Mouse (Mus musculus): ENCODE data around the gene Spata25. TPM values are rescaled to one million over a fixed set of nuclear protein-coding genes. Genes with fewer than 3 reads are reported as not detected.
"Not testable (repeated sequence)": the region's sequence is repeated elsewhere in the genome, so short reads cannot be mapped to it uniquely, and the experiment has no call there.

The Spata25 gene
- polyA plus RNA-seq (2014; fragmentation: Nextera tagmentation; extraction: Ambion mirVana) = not detected in 2 replicates

DNA sequence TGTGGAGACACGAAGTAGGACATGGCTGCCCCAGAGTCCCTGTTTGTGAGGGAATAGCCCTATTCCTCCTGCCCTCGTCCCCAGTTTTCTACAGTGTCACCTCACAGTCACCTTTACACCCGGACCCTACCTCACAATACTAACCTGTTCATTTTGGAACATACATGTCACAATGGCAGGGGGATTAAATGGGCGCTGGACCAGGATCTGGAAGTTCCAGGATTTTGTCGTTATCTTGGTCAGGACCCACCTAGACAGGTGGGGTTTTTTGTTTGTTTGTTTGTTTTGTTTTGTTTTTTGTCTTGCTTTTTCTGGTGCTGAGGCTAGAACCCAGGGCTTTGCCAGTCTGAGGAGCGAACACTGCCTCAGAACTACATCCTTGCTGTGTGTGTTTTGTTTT lies at the start of gene Spata25:
Gene Spata25, minus strand, starts transcription at position 101 of the 400 bp plus-strand sequence.
- Histone ChIP-seq H3K4me3 (ENCODE audit: low read depth, low read length) (no peak within 1 kb of the TSS), H3K9me3 (ENCODE audit: control insufficient read depth, low read length) (no peaks in the 10 kb centered on the region), H3K27ac (ENCODE audit: low read depth, low read length) (no peak within 1 kb of the TSS), H3K4me1 (ENCODE audit: control insufficient read depth, insufficient read depth, low read length) (peaks cover 7% of the 10 kb centered on the region; the same call in 1 of the 2 replicates), H3K36me3 (ENCODE audit: control insufficient read depth, insufficient read depth, low read length) (peaks cover 4% of the 10 kb centered on the region), H3K9ac (ENCODE audit: low read length) (no peak within 1 kb of the TSS), H3K27me3 (ENCODE audit: control insufficient read depth, insufficient read depth, low read length) (no peaks in the 10 kb centered on the region), H3K4me2 (ENCODE audit: low read depth) (no peak within 1 kb of the TSS)
- ATAC-seq (ENCODE audit: insufficient read depth, low FRiP score, low TSS enrichment) (no peak), DNase-seq (ENCODE audit: low spot score) (no peak)
- WGBS = 91% methylated on average over 6 of the region's 6 CpGs

DNA sequence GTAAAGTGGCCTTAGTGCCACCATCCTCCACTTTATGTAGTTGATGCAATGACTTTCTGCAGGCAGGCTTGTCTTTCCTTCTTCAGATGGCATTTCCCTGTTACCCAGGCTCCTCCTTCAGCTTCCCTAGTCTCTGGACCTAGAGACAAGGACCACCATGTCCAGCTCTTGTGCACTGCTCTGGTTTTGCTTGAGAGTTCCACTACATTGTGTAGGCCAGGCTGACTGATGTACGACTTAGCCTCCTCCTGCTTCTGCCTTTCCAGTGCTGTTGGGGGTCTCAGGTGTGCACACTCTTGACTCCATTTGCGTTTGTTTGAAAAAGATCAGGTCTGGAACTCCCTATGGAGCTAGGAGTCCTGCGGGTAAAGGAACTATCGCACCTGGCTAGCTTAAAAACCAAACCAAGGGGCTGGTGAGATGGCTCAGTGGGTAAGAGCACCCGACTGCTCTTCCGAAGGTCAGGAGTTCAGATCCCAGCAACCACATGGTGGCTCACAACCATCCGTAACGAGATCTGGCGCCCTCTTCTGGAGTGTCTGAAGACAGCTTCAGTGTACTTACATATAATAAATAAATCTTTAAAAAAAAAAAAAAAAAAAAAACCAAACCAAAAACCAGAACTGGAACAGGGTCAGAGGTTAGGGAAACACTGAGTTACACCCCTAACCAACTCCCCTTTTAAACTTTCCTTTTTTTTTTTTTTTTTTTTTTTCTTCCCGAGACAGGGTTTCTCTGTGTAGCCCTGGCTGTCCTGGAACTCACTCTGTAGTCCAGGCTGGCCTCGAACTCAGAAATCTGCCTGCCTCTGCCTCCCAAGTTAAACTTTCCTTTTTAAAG lies 49.3 kb upstream of the Spata25 start:
- H3K36me3 ChIP-seq (ENCODE audit: control insufficient read depth, insufficient read depth, low read length); H3K27ac ChIP-seq (ENCODE audit: low read depth, low read length); H3K4me3 ChIP-seq (ENCODE audit: low read depth, low read length); H3K9me3 ChIP-seq (ENCODE audit: control insufficient read depth, low read length); H3K27me3 ChIP-seq (ENCODE audit: control insufficient read depth, insufficient read depth, low read length); H3K9ac ChIP-seq (ENCODE audit: low read length); DNase-seq (ENCODE audit: low spot score); ATAC-seq (ENCODE audit: insufficient read depth, low FRiP score, low TSS enrichment): not testable (repeated sequence)
- peak overlapping the region; percentile 82 for H3K4me2 ChIP-seq (ENCODE audit: low read depth)
- H3K4me1 ChIP-seq (ENCODE audit: control insufficient read depth, insufficient read depth, low read length) = peaks cover 16% of the 10 kb centered on the region
- 75% methylated on average over 11 of the region's 11 CpGs for WGBS

GRCm38 (mm10) chr2:164875648-164876047 lies 47.3 kb upstream of the Spata25 start:
- H3K9ac ChIP-seq (ENCODE audit: low read length); H3K27me3 ChIP-seq (ENCODE audit: control insufficient read depth, insufficient read depth, low read length); H3K4me2 ChIP-seq (ENCODE audit: low read depth); DNase-seq (ENCODE audit: low spot score); H3K36me3 ChIP-seq (ENCODE audit: control insufficient read depth, insufficient read depth, low read length); ATAC-seq (ENCODE audit: insufficient read depth, low FRiP score, low TSS enrichment); H3K4me3 ChIP-seq (ENCODE audit: low read depth, low read length); H3K9me3 ChIP-seq (ENCODE audit: control insufficient read depth, low read length); H3K27ac ChIP-seq (ENCODE audit: low read depth, low read length): not testable (repeated sequence)
- WGBS = 53% methylated on average over 2 of the region's 2 CpGs
- H3K4me1 ChIP-seq (ENCODE audit: control insufficient read depth, insufficient read depth, low read length) = peaks cover 14% of the 10 kb centered on the region

DNA sequence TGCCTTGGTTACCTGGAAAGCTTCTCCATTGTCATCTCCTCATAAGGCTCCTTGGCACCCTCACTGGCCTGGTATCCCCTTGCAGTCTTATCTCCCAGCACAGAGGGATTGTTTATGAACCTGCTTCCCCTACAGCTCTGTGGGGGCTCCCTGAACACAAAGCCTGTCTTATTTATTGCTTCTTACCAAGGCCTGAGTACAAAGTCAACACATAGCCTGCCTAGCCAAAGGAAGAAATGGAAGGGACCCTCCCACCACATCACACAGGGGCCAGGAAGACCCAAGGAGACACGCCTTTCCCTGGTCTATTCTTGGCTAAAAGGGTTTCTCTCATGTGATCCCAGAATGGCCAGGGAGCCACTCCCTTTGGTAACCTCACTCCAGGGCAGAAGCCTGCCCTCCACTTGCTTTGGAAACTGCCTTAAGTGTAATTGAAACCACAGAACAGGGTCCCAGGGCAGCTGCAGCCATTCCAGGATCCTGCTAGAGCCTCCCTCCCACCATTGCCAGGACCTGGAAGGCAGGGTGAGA lies 46.0 kb upstream of the Spata25 start:
- WGBS = 8% methylated on average over 1 of the region's 1 CpGs
- peaks cover 9% of the 10 kb centered on the region; the same call in 1 of the 2 replicates for H3K4me1 ChIP-seq (ENCODE audit: control insufficient read depth, insufficient read depth, low read length)
- DNase-seq (ENCODE audit: low spot score) (no peak), ATAC-seq (ENCODE audit: insufficient read depth, low FRiP score, low TSS enrichment) (no peak)
- H3K9me3 ChIP-seq (ENCODE audit: control insufficient read depth, low read length) = no peaks in the 10 kb centered on the region
- no peak overlapping the region for H3K9ac ChIP-seq (ENCODE audit: low read length)
- H3K4me2 ChIP-seq (ENCODE audit: low read depth) = no peak overlapping the region
- H3K4me3 ChIP-seq (ENCODE audit: low read depth, low read length) = no peak overlapping the region
- no peaks in the 10 kb centered on the region for H3K36me3 ChIP-seq (ENCODE audit: control insufficient read depth, insufficient read depth, low read length)
- no peaks in the 10 kb centered on the region for H3K27me3 ChIP-seq (ENCODE audit: control insufficient read depth, insufficient read depth, low read length)
- 0 out of 2 replicates have a peak overlapping the region, but pooled peaks have one; percentile 44 for H3K27ac ChIP-seq (ENCODE audit: low read depth, low read length)

GRCm38 (mm10) chr2:164873621-164874020 lies 45.3 kb upstream of the Spata25 start:
- ATAC-seq (ENCODE audit: insufficient read depth, low FRiP score, low TSS enrichment) (no peak), DNase-seq (ENCODE audit: low spot score) (no peak)
- no peaks in the 10 kb centered on the region for H3K36me3 ChIP-seq (ENCODE audit: control insufficient read depth, insufficient read depth, low read length)
- no peaks in the 10 kb centered on the region for H3K9me3 ChIP-seq (ENCODE audit: control insufficient read depth, low read length)
- 51% methylated on average over 3 of the region's 3 CpGs for WGBS
- H3K4me3 ChIP-seq (ENCODE audit: low read depth, low read length) = no peak overlapping the region
- no peak overlapping the region for H3K4me2 ChIP-seq (ENCODE audit: low read depth)
- peaks cover 9% of the 10 kb centered on the region; the same call in 1 of the 2 replicates for H3K4me1 ChIP-seq (ENCODE audit: control insufficient read depth, insufficient read depth, low read length)
- no peak overlapping the region for H3K27ac ChIP-seq (ENCODE audit: low read depth, low read length)
- no peaks in the 10 kb centered on the region for H3K27me3 ChIP-seq (ENCODE audit: control insufficient read depth, insufficient read depth, low read length)
- H3K9ac ChIP-seq (ENCODE audit: low read length) = no peak overlapping the region

- H3K4me2 ChIP-seq (ENCODE audit: low read depth) = no peak overlapping the region
- no peak overlapping the region for H3K4me3 ChIP-seq (ENCODE audit: low read depth, low read length)
- peaks cover 5% of the 10 kb centered on the region; the same call in 1 of the 2 replicates for H3K4me1 ChIP-seq (ENCODE audit: control insufficient read depth, insufficient read depth, low read length)
- DNase-seq (ENCODE audit: low spot score) (no peak), ATAC-seq (ENCODE audit: insufficient read depth, low FRiP score, low TSS enrichment) (no peak)
- H3K36me3 ChIP-seq (ENCODE audit: control insufficient read depth, insufficient read depth, low read length) = no peaks in the 10 kb centered on the region
- 62% methylated on average over 6 of the region's 6 CpGs for WGBS
- H3K27ac ChIP-seq (ENCODE audit: low read depth, low read length) = no peak overlapping the region
- H3K9ac ChIP-seq (ENCODE audit: low read length) = no peak overlapping the region
- H3K9me3 ChIP-seq (ENCODE audit: control insufficient read depth, low read length) = 0 out of 2 replicates have a peak, but pooled peaks cover 3% of the 10 kb centered on the region
- no peaks in the 10 kb centered on the region for H3K27me3 ChIP-seq (ENCODE audit: control insufficient read depth, insufficient read depth, low read length)
These were observed 43.4 kb upstream of the Spata25 start for GRCm38 (mm10) chr2:164871602-164872303.

DNA sequence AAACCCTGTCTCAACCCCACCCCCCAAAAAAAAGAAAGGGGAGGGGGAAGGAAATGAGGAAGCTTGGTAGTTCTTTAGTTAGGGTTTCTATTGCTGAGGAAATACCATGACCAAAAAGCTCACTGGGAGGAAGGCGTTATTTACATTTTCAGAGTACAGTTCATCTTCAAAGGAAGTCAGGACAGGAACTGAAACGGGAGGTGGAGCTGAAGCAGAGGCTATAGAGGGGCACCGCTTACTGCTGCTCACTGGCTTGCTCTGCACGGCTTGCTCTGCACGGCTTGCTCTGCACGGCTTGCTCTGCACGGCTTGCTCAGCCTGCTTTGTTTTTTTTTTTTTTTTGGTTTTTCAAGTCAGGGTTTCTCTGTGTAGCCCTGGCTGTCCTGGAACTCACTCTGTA lies 40.2 kb upstream of the Spata25 start:
- Histone ChIP-seq H3K27ac (ENCODE audit: low read depth, low read length) (no peak overlapping the region), H3K27me3 (ENCODE audit: control insufficient read depth, insufficient read depth, low read length) (no peaks in the 10 kb centered on the region), H3K9me3 (ENCODE audit: control insufficient read depth, low read length) (0 out of 2 replicates have a peak, but pooled peaks cover 3% of the 10 kb centered on the region), H3K4me2 (ENCODE audit: low read depth) (no peak overlapping the region), H3K9ac (ENCODE audit: low read length) (no peak overlapping the region), H3K36me3 (ENCODE audit: control insufficient read depth, insufficient read depth, low read length) (no peaks in the 10 kb centered on the region), H3K4me1 (ENCODE audit: control insufficient read depth, insufficient read depth, low read length) (no peaks in the 10 kb centered on the region), H3K4me3 (ENCODE audit: low read depth, low read length) (no peak overlapping the region)
- ATAC-seq (ENCODE audit: insufficient read depth, low FRiP score, low TSS enrichment) = no peak
- DNase-seq (ENCODE audit: low spot score) = no peak
- WGBS = 66% methylated on average over 7 of the region's 7 CpGs

GRCm38 (mm10) chr2:164867566-164867965 lies 39.2 kb upstream of the Spata25 start:
- Histone ChIP-seq H3K27me3 (ENCODE audit: control insufficient read depth, insufficient read depth, low read length) (no peaks in the 10 kb centered on the region), H3K9ac (ENCODE audit: low read length) (no peak overlapping the region), H3K4me3 (ENCODE audit: low read depth, low read length) (no peak overlapping the region), H3K4me2 (ENCODE audit: low read depth) (no peak overlapping the region), H3K36me3 (ENCODE audit: control insufficient read depth, insufficient read depth, low read length) (no peaks in the 10 kb centered on the region), H3K27ac (ENCODE audit: low read depth, low read length) (no peak overlapping the region), H3K9me3 (ENCODE audit: control insufficient read depth, low read length) (0 out of 2 replicates have a peak, but pooled peaks cover 3% of the 10 kb centered on the region), H3K4me1 (ENCODE audit: control insufficient read depth, insufficient read depth, low read length) (no peaks in the 10 kb centered on the region)
- DNase-seq (ENCODE audit: low spot score) = no peak
- no peak for ATAC-seq (ENCODE audit: insufficient read depth, low FRiP score, low TSS enrichment)
- WGBS = 94% methylated on average over 7 of the region's 7 CpGs
